Mouse (Mus musculus): Measurements from ENCODE around the gene Aacs. TPM values are rescaled to one million over a fixed set of nuclear protein-coding genes. Genes with fewer than 3 reads are reported as not detected.

Gene Aacs
- total and polyA plus RNA-seq, 3 experiments, result 32.8 to 79.5 TPM; not detected in 1

GRCm38 (mm10) chr5:125555732-125556131 is 80.1 kb downstream of the Aacs start:
- TF ChIP-seq USF1 (IDR thresholded peaks at IDR 0.05; ENCODE audit: low read depth, low read length), result no peak
- no peak for TF ChIP-seq ZC3H11A (IDR thresholded peaks at IDR 0.05; ENCODE audit: low read depth, low read length)
- TF ChIP-seq USF2 (IDR thresholded peaks at IDR 0.05; ENCODE audit: borderline replicate concordance in 1 of 2, insufficient read depth in 1 of 2, low read depth in 1 of 2, low read length in 2 of 2), result no peak
- TF ChIP-seq TBP (IDR thresholded peaks at IDR 0.05; ENCODE audit: low read depth, low read length), result no peak
- TF ChIP-seq MAX (IDR thresholded peaks at IDR 0.05; ENCODE audit: low read length), result no peak
- TF ChIP-seq MEF2A (IDR thresholded peaks at IDR 0.05; ENCODE audit: extremely low read depth, insufficient replicate concordance, low read depth, low read length, poor library complexity, severe bottlenecking), result no peak
- TF ChIP-seq POLR2AphosphoS2 (IDR thresholded peaks at IDR 0.05; ENCODE audit: low read length), result no peak
- no peak for TF ChIP-seq POLR2AphosphoS5 (IDR thresholded peaks at IDR 0.05; ENCODE audit: borderline replicate concordance, low read depth, low read length)
- TF ChIP-seq GABPA (IDR thresholded peaks at IDR 0.05; ENCODE audit: low read depth, low read length), result no peak
- no peak for TF ChIP-seq RCOR1 (IDR thresholded peaks at IDR 0.05; ENCODE audit: low read depth, low read length)
- TF ChIP-seq ELF1 (IDR thresholded peaks at IDR 0.05; ENCODE audit: low read depth, low read length), result no peak
- TF ChIP-seq ZKSCAN1 (IDR thresholded peaks at IDR 0.05; ENCODE audit: low read depth, low read length), result no peak
- no peak for TF ChIP-seq ETS1 (IDR thresholded peaks at IDR 0.05; ENCODE audit: low read depth, low read length)
- TF ChIP-seq GATA1 (IDR thresholded peaks at IDR 0.05; ENCODE audit: low read depth, low read length), result no peak
- no peak for TF ChIP-seq MAFK (IDR thresholded peaks at IDR 0.05; ENCODE audit: borderline replicate concordance, low read depth, low read length)
- TF ChIP-seq SMC3 (IDR thresholded peaks at IDR 0.05; ENCODE audit: low read depth, low read length), result no peak
- TF ChIP-seq ZNF384 (IDR thresholded peaks at IDR 0.05; ENCODE audit: low read depth, low read length), result no peak
- H3K27ac ChIP-seq (ENCODE audit: control insufficient read depth, low read depth, low read length), result no peak overlapping the region
- H3K9ac ChIP-seq (ENCODE audit: control insufficient read depth, low read depth, low read length, poor library complexity, severe bottlenecking), result no peak overlapping the region
- no peaks in the 10 kb centered on the region for H3K9me3 ChIP-seq (replicated peaks; ENCODE audit: insufficient read depth, low read length)
- no peaks in the 10 kb centered on the region for H3K79me2 ChIP-seq (ENCODE audit: control insufficient read depth, insufficient read depth, low read length, poor library complexity)
- no peak for DNase-seq (ENCODE audit: low read depth, low spot score)
- H3K36me3 ChIP-seq (ENCODE audit: control insufficient read depth in 1 of 2, insufficient read depth in 2 of 2, low read length in 2 of 2), result no peaks in the 10 kb centered on the region
- H3K4me3 ChIP-seq (ENCODE audit: control insufficient read depth in 1 of 2, insufficient read depth in 1 of 2, low read depth in 2 of 2, low read length in 2 of 2), result no peak overlapping the region
- no peaks in the 10 kb centered on the region; a peak in 1 of 4 replicates for H3K27me3 ChIP-seq (ENCODE audit: control insufficient read depth in 1 of 2, insufficient read depth in 2 of 2, low read length in 2 of 2)
- no peaks in the 10 kb centered on the region for H3K4me1 ChIP-seq (ENCODE audit: control insufficient read depth in 1 of 2, insufficient read depth in 2 of 2, low read length in 2 of 2)

GRCm38 (mm10) chr5:125563492-125563891 is 87.9 kb downstream of the Aacs start:
- Histone ChIP-seq H3K4me3 (ENCODE audit: control insufficient read depth in 1 of 2, insufficient read depth in 1 of 2, low read depth in 2 of 2, low read length in 2 of 2) (no peak overlapping the region), H3K9me3 (replicated peaks; ENCODE audit: insufficient read depth, low read length) (no peaks in the 10 kb centered on the region), H3K36me3 (ENCODE audit: control insufficient read depth in 1 of 2, insufficient read depth in 2 of 2, low read length in 2 of 2) (no peaks in the 10 kb centered on the region), H3K27ac (ENCODE audit: control insufficient read depth, low read depth, low read length) (no peak overlapping the region), H3K27me3 (ENCODE audit: control insufficient read depth in 1 of 2, insufficient read depth in 2 of 2, low read length in 2 of 2) (no peaks in the 10 kb centered on the region), H3K79me2 (ENCODE audit: control insufficient read depth, insufficient read depth, low read length, poor library complexity) (no peaks in the 10 kb centered on the region), H3K9ac (ENCODE audit: control insufficient read depth, low read depth, low read length, poor library complexity, severe bottlenecking) (no peak overlapping the region), H3K4me1 (ENCODE audit: control insufficient read depth in 1 of 2, insufficient read depth in 2 of 2, low read length in 2 of 2) (no peaks in the 10 kb centered on the region)
- DNase-seq (ENCODE audit: low read depth, low spot score), result no peak
- TF ChIP-seq MAX (IDR thresholded peaks at IDR 0.05; ENCODE audit: low read length) (no peak), MYB (IDR thresholded peaks at IDR 0.05; ENCODE audit: low read depth, low read length) (no peak), JUND (IDR thresholded peaks at IDR 0.05; ENCODE audit: low read depth, low read length) (no peak), TAL1 (IDR thresholded peaks at IDR 0.05; ENCODE audit: low read length) (no peak), MAZ (IDR thresholded peaks at IDR 0.05; ENCODE audit: low read depth, low read length) (no peak), ZKSCAN1 (IDR thresholded peaks at IDR 0.05; ENCODE audit: low read depth, low read length) (no peak), POLR2AphosphoS2 (IDR thresholded peaks at IDR 0.05; ENCODE audit: low read length) (no peak), BHLHE40 (IDR thresholded peaks at IDR 0.05; ENCODE audit: borderline replicate concordance, low read depth, low read length) (no peak), POLR2A (IDR thresholded peaks at IDR 0.05; ENCODE audit: control insufficient read depth in 1 of 2, insufficient read depth in 1 of 2, low read depth in 1 of 2, low read length in 2 of 2, poor library complexity in 1 of 2) (no peak), SMC3 (IDR thresholded peaks at IDR 0.05; ENCODE audit: low read depth, low read length) (no peak), ZC3H11A (IDR thresholded peaks at IDR 0.05; ENCODE audit: low read depth, low read length) (no peak), GATA1 (IDR thresholded peaks at IDR 0.05; ENCODE audit: low read depth, low read length) (no peak), ETS1 (IDR thresholded peaks at IDR 0.05; ENCODE audit: low read depth, low read length) (no peak), CHD1 (IDR thresholded peaks at IDR 0.05; ENCODE audit: low read depth, low read length) (no peak), TBP (IDR thresholded peaks at IDR 0.05; ENCODE audit: low read depth, low read length) (no peak)
